Mouse (Mus musculus) induced T-regulatory cell, adult 2 months (primary cell): ENCODE measurements around the gene Myog.

Experiments used
- DNase-seq: peaks from one replicate; pipeline ENCODE4 v3.0.0-alpha.2; 2012; ENCODE audit warnings: low read depth

Gene Myog

GRCm38 (mm10) chr1:134322591-134322990 lies 32.8 kb downstream of the Myog start:
- no peak for DNase-seq

- DNase-seq: no peak
Measured at GRCm38 (mm10) chr1:134326841-134327346, 37.1 kb downstream of the Myog start.

- peak; percentile 77 for DNase-seq
Measured at GRCm38 (mm10) chr1:134331879-134332635, 42.3 kb downstream of the Myog start.

- DNase-seq: peak; percentile 16
Measured at GRCm38 (mm10) chr1:134332770-134333271, 43.0 kb downstream of the Myog start, which contains the start of gene Ppfia4. Ppfia4 (minus strand) TSS chr1:134332928.

GRCm38 (mm10) chr1:134333371-134334110 lies 43.8 kb downstream of the Myog start:
- no peak for DNase-seq

- DNase-seq: no peak
Measured at GRCm38 (mm10) chr1:134334111-134334827, 44.5 kb downstream of the Myog start.

GRCm38 (mm10) chr1:134335211-134335923 lies 45.6 kb downstream of the Myog start:
- DNase-seq: no peak

- DNase-seq: no peak
Measured at GRCm38 (mm10) chr1:134335924-134336810, 46.4 kb downstream of the Myog start.

GRCm38 (mm10) chr1:134336958-134337710 lies 47.3 kb downstream of the Myog start:
- DNase-seq: no peak

- DNase-seq: no peak
Measured at GRCm38 (mm10) chr1:134339162-134339561, 49.4 kb downstream of the Myog start.

- DNase-seq: peak; percentile 23
Measured at GRCm38 (mm10) chr1:134339757-134340619, 50.2 kb downstream of the Myog start.

GRCm38 (mm10) chr1:134341641-134342277 lies 52.0 kb downstream of the Myog start:
- DNase-seq: no peak
